Mouse (Mus musculus): ENCODE measurements at regions not wholly inside any gene's neighbourhood (a gene's known extent, or its start where the extent isn't known, plus 50 kb on each side); places are given as distances from the start of the nearest gene placed in this dataset.

GRCm38 (mm10) chr10:123997260-123997659, 733.5 kb downstream of the Fam19a2 start:
- ATAC-seq (replicated peaks; ENCODE audit: insufficient number of reproducible peaks, low FRiP score, low TSS enrichment, poor library complexity, severe bottlenecking), result no peak

DNA sequence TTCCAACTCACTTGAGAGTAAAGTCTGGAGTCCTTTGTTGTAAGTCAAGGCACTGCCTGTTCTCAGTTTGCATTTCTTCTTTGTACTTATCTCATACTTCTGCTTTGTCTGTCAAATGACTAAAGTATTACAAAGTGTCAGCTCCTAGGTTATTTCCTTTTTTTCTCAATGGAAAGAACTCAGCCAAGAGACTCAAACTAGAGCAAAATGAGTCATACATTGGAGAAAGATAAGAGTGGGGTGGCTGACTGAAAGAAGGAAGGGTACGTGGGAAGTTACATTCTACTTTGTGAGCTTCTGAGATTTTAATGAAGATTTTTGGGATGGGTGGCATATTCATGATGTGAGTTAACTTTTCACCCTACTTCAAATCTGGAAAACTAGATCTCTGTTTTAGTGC, 735.2 kb downstream of the Fam19a2 start:
- ATAC-seq (replicated peaks; ENCODE audit: insufficient number of reproducible peaks, low FRiP score, low TSS enrichment, poor library complexity, severe bottlenecking), result no peak

- ATAC-seq (replicated peaks; ENCODE audit: insufficient number of reproducible peaks, low FRiP score, low TSS enrichment, poor library complexity, severe bottlenecking), result no peak
These were observed 781.2 kb downstream of the Fam19a2 start for GRCm38 (mm10) chr10:124045031-124045430.

DNA sequence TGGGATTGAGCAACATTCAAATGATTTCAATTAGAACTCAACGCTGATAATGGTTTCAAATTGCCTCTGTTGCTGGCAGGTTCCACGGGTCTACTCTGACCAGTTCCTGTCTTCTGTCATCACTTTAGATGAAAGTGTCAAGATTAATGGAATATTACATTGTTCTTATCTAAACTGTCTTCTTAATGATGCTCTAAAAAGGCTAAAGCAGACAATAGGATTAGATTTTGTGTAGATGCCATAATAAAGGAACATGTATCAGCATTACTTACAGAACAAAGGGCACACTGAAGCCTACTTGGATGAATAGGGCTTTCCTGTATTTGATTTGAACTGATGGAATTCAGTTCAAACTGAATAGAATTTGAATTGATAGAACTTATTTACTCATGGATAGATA, 782.0 kb downstream of the Fam19a2 start:
- no peak for ATAC-seq (replicated peaks; ENCODE audit: insufficient number of reproducible peaks, low FRiP score, low TSS enrichment, poor library complexity, severe bottlenecking)

DNA sequence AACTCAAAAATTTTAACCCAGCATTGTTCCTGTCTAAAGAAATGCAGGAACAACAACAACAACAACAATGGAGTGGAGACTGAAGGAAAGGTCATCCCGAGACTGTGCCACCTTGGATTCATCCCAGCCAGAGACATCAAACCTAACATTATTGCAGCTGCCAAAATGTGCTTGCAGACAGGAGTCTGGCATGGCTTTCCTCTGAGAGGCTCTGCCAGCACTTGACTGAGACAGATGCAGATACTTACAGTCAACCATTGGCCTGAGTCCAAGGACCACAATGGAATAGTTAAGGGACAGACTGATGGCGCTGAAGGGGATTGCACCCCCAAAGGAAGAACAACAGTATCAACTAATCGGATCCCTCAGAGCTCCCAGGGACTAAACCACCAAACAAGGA, 819.0 kb downstream of the Fam19a2 start:
- ATAC-seq (replicated peaks; ENCODE audit: insufficient number of reproducible peaks, low FRiP score, low TSS enrichment, poor library complexity, severe bottlenecking), result no peak

DNA sequence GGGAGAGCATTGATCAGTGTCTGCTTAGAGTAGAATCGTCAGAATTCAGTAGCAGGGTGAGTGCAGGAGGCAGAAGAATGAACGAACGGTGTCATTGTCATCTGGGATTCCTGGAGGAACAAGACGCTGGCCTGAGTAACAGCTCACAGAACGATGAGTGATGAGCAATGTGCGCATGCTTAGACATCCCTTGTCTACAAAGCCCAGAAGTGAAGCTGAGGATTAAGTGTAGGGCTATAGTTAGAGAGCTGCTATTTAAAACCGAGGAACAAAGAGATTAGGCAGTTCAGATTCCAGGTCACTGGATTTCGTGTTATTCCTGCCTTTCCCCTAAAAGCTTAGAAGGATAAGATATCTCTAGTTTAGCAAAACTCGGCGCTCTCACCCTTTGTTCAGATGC, 826.8 kb downstream of the Fam19a2 start:
- ATAC-seq (replicated peaks; ENCODE audit: insufficient number of reproducible peaks, low FRiP score, low TSS enrichment, poor library complexity, severe bottlenecking), result no peak

DNA sequence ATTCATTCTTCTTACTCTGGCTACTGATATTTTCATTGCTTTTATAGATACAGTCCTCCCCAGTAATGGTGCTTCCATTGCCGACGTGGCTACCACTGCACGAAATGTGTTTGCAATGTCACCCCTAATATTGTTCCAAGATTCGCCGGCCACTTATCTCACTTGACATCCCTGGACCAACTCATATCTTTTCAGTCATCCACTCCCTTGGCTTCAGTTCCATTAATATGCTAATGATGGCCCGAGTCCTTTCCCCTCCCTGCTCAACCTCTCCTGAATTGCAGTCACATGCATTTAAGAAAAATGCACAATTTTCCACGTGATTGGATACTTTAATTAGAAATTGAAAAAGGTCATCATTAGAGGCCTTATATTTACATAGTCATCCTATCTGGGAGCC, 827.6 kb downstream of the Fam19a2 start:
- ATAC-seq (replicated peaks; ENCODE audit: insufficient number of reproducible peaks, low FRiP score, low TSS enrichment, poor library complexity, severe bottlenecking), result no peak

DNA sequence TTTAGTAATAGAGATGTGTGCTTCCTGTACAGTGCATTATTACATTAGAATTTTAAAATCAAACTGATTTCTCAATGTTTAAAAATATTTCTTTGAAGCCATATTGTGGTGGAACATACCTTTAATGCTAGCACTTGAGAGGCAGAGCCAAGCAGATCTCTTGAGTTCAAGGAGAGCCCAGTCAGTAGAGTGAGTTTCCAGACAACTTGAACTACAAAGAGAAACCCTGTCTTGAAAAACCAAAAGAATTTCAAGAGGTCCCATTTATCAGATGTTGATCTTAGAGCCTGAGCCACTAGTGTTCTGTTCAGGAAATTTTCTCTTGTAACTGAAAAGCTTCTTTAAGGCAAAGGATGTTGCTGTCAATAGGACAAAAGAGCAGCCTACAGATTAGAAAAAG, 855.8 kb downstream of the Fam19a2 start:
- ATAC-seq (replicated peaks; ENCODE audit: insufficient number of reproducible peaks, low FRiP score, low TSS enrichment, poor library complexity, severe bottlenecking), result no peak

- no peak for ATAC-seq (replicated peaks; ENCODE audit: insufficient number of reproducible peaks, low FRiP score, low TSS enrichment, poor library complexity, severe bottlenecking)
These were observed 874.7 kb downstream of the Fam19a2 start for GRCm38 (mm10) chr10:124138456-124138855.

DNA sequence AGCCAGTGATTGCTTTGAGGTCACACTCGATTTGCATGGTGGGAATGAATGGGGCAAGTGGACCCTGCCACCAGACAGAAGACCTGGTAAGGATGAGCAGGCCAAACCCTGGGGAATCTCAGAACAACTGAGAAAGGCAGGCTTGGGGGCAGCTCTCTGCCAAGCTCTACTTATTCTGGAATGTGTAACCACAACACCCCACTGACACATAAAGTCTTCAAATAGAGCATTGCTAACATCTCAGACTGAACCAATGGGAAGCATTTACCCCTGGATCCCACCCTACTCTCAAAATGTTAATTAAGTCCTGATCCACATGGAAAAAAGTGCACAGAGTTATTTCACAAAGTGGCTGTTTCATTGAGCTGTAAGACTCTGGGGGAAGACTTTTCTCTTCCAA, 878.5 kb downstream of the Fam19a2 start:
- no peak for ATAC-seq (replicated peaks; ENCODE audit: insufficient number of reproducible peaks, low FRiP score, low TSS enrichment, poor library complexity, severe bottlenecking)

- ATAC-seq (replicated peaks; ENCODE audit: insufficient number of reproducible peaks, low FRiP score, low TSS enrichment, poor library complexity, severe bottlenecking), result no peak
These were observed 883.1 kb downstream of the Fam19a2 start for GRCm38 (mm10) chr10:124146751-124147469.

DNA sequence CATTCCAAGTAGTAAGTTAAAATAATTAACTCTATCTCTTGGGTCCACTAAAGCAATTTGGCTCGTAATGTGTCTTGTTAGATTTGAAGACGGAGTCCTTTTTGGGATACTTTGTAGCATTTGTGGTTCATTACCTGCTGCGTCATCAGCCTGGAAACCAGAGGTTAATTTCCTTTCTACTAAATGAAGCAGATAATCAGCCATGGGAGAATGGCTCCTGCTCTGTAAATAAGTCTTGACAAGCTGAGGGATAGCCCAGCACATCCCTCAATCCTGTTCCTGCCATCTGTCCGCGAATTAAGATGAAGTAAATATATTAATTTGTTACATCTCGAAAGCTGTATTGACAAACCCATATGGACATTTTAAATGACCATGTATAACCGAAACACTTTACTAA, 899.6 kb downstream of the Fam19a2 start:
- ATAC-seq (replicated peaks; ENCODE audit: insufficient number of reproducible peaks, low FRiP score, low TSS enrichment, poor library complexity, severe bottlenecking), result no peak

DNA sequence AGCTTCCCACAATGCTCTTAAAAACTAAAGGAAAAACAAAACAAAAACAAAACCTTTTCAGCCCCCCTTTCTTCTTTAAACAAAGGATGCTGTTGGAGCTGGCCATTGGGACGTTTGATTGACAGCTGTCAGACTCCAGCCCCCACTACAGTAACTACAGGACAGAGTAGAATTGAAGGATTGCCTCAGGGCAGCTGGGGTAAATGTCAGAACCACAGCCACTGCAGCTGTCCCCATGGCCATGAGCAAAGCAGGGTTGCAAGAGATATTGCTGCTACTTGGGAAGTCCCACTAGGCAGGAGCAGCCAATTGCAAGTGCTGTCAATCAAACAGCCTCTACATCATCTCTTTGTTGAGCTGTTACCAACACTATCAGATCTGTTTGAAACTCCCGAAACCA, 911.8 kb downstream of the Fam19a2 start:
- ATAC-seq (replicated peaks; ENCODE audit: insufficient number of reproducible peaks, low FRiP score, low TSS enrichment, poor library complexity, severe bottlenecking), result no peak

DNA sequence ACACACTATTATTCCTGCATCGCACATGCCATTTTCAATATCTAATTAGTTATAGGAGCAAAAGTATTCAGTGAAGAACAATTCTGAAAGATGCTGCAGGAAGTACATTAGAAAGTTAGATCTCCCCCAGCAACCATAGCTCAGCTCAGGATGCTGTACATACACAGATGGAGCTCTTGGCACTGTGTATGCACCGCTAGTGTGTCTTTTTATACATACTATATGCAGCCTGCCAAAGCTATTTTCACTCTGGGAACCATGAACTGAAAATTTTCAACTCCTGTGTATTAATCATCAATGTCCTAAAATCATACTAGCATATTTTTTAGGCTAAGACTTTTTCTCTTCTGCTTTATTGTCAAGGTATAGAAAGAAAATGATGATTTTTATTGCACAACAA, 944.5 kb downstream of the Fam19a2 start:
- no peak for ATAC-seq (replicated peaks; ENCODE audit: insufficient number of reproducible peaks, low FRiP score, low TSS enrichment, poor library complexity, severe bottlenecking)

DNA sequence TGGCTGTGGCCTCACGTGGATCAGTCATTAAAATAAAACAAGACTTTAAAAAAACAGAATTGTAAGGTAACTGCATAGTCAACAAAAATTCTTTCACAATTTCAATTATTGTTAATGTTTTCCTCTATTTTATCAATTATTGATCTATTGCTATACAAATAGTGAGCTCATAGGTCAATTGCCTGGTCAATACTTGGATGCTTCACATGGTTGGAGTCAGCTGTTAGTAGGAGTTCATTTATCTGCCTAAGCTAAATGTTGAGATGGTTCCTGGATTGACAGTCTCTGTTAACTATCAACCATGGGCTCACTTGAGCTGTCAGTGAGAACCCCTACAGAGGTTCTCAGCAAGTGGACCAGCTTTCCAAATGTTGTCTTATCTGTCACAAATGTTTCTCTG, 955.7 kb downstream of the Fam19a2 start:
- no peak for ATAC-seq (replicated peaks; ENCODE audit: insufficient number of reproducible peaks, low FRiP score, low TSS enrichment, poor library complexity, severe bottlenecking)

GRCm38 (mm10) chr10:124222068-124222467, 958.3 kb downstream of the Fam19a2 start:
- ATAC-seq (replicated peaks; ENCODE audit: insufficient number of reproducible peaks, low FRiP score, low TSS enrichment, poor library complexity, severe bottlenecking), result no peak

DNA sequence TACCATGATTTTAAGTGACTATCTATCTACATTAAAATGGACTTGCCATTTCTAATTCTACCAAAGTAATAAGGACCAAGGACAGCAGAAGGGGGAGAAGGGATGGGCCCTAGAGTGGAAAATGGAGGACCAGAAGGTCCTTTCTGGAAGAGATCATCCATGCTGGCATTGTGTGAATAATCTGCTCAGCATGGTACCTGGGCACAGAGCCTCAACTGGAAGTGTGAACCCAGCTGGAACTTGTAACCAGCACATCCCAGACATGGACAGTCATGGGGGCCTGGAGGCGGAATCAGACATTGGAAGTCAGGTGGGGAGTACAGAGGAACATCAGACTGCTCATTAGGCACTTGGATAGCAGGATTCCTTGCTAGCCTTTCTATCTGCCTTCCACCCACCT, 963.3 kb downstream of the Fam19a2 start:
- ATAC-seq (replicated peaks; ENCODE audit: insufficient number of reproducible peaks, low FRiP score, low TSS enrichment, poor library complexity, severe bottlenecking), result 0 out of 2 replicates have a peak, but pooled peaks have one; percentile 27

GRCm38 (mm10) chr10:124249358-124249757, 985.6 kb downstream of the Fam19a2 start:
- no peak for ATAC-seq (replicated peaks; ENCODE audit: insufficient number of reproducible peaks, low FRiP score, low TSS enrichment, poor library complexity, severe bottlenecking)

GRCm38 (mm10) chr10:124250004-124250403, 986.2 kb downstream of the Fam19a2 start:
- no peak for ATAC-seq (replicated peaks; ENCODE audit: insufficient number of reproducible peaks, low FRiP score, low TSS enrichment, poor library complexity, severe bottlenecking)

- ATAC-seq (replicated peaks; ENCODE audit: insufficient number of reproducible peaks, low FRiP score, low TSS enrichment, poor library complexity, severe bottlenecking), result 0 out of 2 replicates have a peak, but pooled peaks have one; percentile 17
These were observed 1024.7 kb downstream of the Fam19a2 start for GRCm38 (mm10) chr10:124288301-124288995.
